Mouse (Mus musculus): ENCODE data around the gene Miox. TPM values are rescaled to one million over a fixed set of nuclear protein-coding genes. Genes with fewer than 3 reads are reported as not detected.

Gene Miox
- polyA plus RNA-seq (2014; fragmentation: Nextera tagmentation; extraction: Ambion mirVana) = not detected in 2 replicates

DNA sequence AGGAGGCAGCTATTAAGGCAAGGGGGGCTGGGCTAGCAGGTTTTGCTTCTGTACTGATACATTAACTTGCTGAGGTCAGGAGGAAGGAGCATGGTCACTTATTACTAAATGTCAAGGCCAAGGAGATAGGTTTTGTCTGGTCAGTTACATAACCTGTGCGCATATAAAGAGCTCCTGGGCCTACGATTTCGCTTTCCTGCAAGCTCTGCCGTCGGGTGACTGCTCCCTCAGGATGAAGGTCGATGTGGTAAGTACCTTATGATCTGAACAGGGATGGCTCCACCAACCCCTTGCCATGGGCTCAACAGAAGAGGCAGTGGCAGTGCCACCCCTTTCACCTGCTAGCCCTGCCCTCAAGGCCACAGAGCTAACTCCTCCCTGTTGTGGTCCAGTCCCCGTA is at the start of gene Miox:
TSS of gene Miox (plus strand) at position 128 of the 400 bp plus-strand sequence.
- Histone ChIP-seq H3K9ac (ENCODE audit: low read length) (no peak within 1 kb of the TSS), H3K27ac (ENCODE audit: low read depth, low read length) (no peak within 1 kb of the TSS), H3K36me3 (ENCODE audit: control insufficient read depth, insufficient read depth, low read length) (no peaks in the 10 kb centered on the region), H3K9me3 (ENCODE audit: control insufficient read depth, low read length) (no peaks in the 10 kb centered on the region), H3K4me1 (replicated peaks; ENCODE audit: control insufficient read depth, insufficient read depth, low read length) (no peaks in the 10 kb centered on the region), H3K27me3 (ENCODE audit: control insufficient read depth, insufficient read depth, low read length) (no peaks in the 10 kb centered on the region), H3K4me3 (ENCODE audit: low read depth, low read length) (no peak within 1 kb of the TSS), H3K4me2 (ENCODE audit: low read depth, low read length, severe bottlenecking) (no peak within 1 kb of the TSS)
- ATAC-seq (replicated peaks; ENCODE audit: low FRiP score) (no peak), DNase-seq (ENCODE audit: low spot score) (no peak)
- WGBS = 87% methylated on average over 7 of the region's 7 CpGs

GRCm38 (mm10) chr15:89285004-89285403 is 49.2 kb upstream of the Miox start:
- DNase-seq (ENCODE audit: low spot score) = no peak
- H3K4me3 ChIP-seq (ENCODE audit: low read depth, low read length) = no peak overlapping the region

GRCm38 (mm10) chr15:89285478-89285877 is 48.7 kb upstream of the Miox start:
- peaks cover 3% of the 10 kb centered on the region; the same call in 1 of the 2 replicates for H3K36me3 ChIP-seq (ENCODE audit: control insufficient read depth, insufficient read depth, low read length)
- WGBS = 97% methylated on average over 5 of the region's 5 CpGs

More at GRCm38 (mm10) chr15:89285004-89285403, 49.2 kb upstream of the Miox start:
- no peaks in the 10 kb centered on the region for H3K4me1 ChIP-seq (replicated peaks; ENCODE audit: control insufficient read depth, insufficient read depth, low read length)
- H3K36me3 ChIP-seq (ENCODE audit: control insufficient read depth, insufficient read depth, low read length) = peaks cover 3% of the 10 kb centered on the region; the same call in 1 of the 2 replicates
- no peak overlapping the region for H3K9ac ChIP-seq (ENCODE audit: low read length)
- H3K9me3 ChIP-seq (ENCODE audit: control insufficient read depth, low read length) = no peaks in the 10 kb centered on the region
- no peak for ATAC-seq (replicated peaks; ENCODE audit: low FRiP score)
- H3K27me3 ChIP-seq (ENCODE audit: control insufficient read depth, insufficient read depth, low read length) = no peaks in the 10 kb centered on the region
- no peak overlapping the region for H3K4me2 ChIP-seq (ENCODE audit: low read depth, low read length, severe bottlenecking)
- no peak overlapping the region for H3K27ac ChIP-seq (ENCODE audit: low read depth, low read length)

DNA sequence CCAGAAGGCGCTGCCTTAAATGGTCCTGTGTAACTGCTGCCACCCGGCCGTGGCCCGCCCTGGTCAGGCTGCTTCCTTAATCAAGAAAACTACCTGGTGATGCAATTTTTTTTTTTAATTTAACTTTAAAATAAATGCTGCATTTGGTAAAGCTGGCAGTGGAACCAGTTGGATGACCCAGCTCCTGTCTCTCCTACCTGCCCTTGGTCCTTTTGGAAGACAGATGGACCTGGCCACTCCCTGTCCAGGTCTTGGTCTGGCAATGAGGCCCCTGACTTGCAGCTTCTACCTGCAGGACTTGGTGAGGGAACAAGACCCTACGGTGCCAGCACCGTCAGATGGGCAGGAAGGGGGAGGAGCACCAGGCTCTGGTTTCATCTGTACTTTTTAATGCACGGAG is 48.1 kb upstream of the Miox start:
- WGBS = 92% methylated on average over 7 of the region's 7 CpGs
- Histone ChIP-seq H3K4me3 (ENCODE audit: low read depth, low read length) (no peak overlapping the region), H3K4me1 (replicated peaks; ENCODE audit: control insufficient read depth, insufficient read depth, low read length) (no peaks in the 10 kb centered on the region), H3K4me2 (ENCODE audit: low read depth, low read length, severe bottlenecking) (no peak overlapping the region), H3K36me3 (ENCODE audit: control insufficient read depth, insufficient read depth, low read length) (peaks cover 3% of the 10 kb centered on the region; the same call in 1 of the 2 replicates), H3K9me3 (ENCODE audit: control insufficient read depth, low read length) (no peaks in the 10 kb centered on the region), H3K27me3 (ENCODE audit: control insufficient read depth, insufficient read depth, low read length) (no peaks in the 10 kb centered on the region), H3K9ac (ENCODE audit: low read length) (no peak overlapping the region), H3K27ac (ENCODE audit: low read depth, low read length) (no peak overlapping the region)
- ATAC-seq (replicated peaks; ENCODE audit: low FRiP score) = no peak
- DNase-seq (ENCODE audit: low spot score) = no peak

More at GRCm38 (mm10) chr15:89285478-89285877, 48.7 kb upstream of the Miox start:
- H3K9me3 ChIP-seq (ENCODE audit: control insufficient read depth, low read length) = no peaks in the 10 kb centered on the region
- H3K9ac ChIP-seq (ENCODE audit: low read length) = no peak overlapping the region
- H3K27ac ChIP-seq (ENCODE audit: low read depth, low read length) = no peak overlapping the region
- ATAC-seq (replicated peaks; ENCODE audit: low FRiP score) (no peak), DNase-seq (ENCODE audit: low spot score) (no peak)
- H3K27me3 ChIP-seq (ENCODE audit: control insufficient read depth, insufficient read depth, low read length) = no peaks in the 10 kb centered on the region
- no peak overlapping the region for H3K4me2 ChIP-seq (ENCODE audit: low read depth, low read length, severe bottlenecking)
- H3K4me3 ChIP-seq (ENCODE audit: low read depth, low read length) = no peak overlapping the region
- no peaks in the 10 kb centered on the region for H3K4me1 ChIP-seq (replicated peaks; ENCODE audit: control insufficient read depth, insufficient read depth, low read length)

- Histone ChIP-seq H3K36me3 (ENCODE audit: control insufficient read depth, insufficient read depth, low read length) (peaks cover 3% of the 10 kb centered on the region; the same call in 1 of the 2 replicates), H3K9me3 (ENCODE audit: control insufficient read depth, low read length) (no peaks in the 10 kb centered on the region), H3K27me3 (ENCODE audit: control insufficient read depth, insufficient read depth, low read length) (no peaks in the 10 kb centered on the region), H3K4me1 (replicated peaks; ENCODE audit: control insufficient read depth, insufficient read depth, low read length) (no peaks in the 10 kb centered on the region), H3K4me3 (ENCODE audit: low read depth, low read length) (no peak overlapping the region), H3K27ac (ENCODE audit: low read depth, low read length) (no peak overlapping the region), H3K9ac (ENCODE audit: low read length) (no peak overlapping the region), H3K4me2 (ENCODE audit: low read depth, low read length, severe bottlenecking) (no peak overlapping the region)
- WGBS = 92% methylated on average over 5 of the region's 5 CpGs
- no peak for ATAC-seq (replicated peaks; ENCODE audit: low FRiP score)
- no peak for DNase-seq (ENCODE audit: low spot score)
Observed at GRCm38 (mm10) chr15:89286582-89286981, 47.6 kb upstream of the Miox start.

DNA sequence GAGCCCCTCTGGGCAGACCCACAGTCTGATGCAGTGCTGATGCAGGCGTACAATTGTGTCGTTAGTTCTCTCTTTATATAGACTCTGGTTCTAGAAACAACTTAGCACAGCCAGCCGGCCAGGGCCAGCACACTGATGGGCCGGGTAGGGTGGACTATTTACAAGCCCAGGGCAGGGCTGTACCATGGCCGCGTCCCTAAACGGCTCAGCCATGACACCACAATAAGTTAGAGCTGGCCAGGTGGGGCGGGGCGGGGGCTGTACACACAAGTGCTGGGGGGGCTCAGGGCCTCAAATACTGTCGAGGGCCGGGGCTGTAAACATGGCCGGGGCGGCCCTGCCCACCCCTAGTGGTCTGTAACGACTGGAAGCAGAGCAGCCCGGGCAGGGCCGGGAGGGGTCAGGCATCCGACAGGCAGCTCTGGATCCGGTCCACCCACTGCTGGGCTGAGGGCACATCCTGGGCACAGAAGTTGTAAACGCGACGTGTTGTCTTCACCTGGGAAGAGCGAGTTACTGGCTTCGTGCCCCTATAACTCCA is 45.9 kb upstream of the Miox start:
- no peaks in the 10 kb centered on the region for H3K9me3 ChIP-seq (ENCODE audit: control insufficient read depth, low read length)
- no peak overlapping the region for H3K27ac ChIP-seq (ENCODE audit: low read depth, low read length)
- DNase-seq (ENCODE audit: low spot score) (no peak), ATAC-seq (replicated peaks; ENCODE audit: low FRiP score) (no peak)
- no peaks in the 10 kb centered on the region for H3K4me1 ChIP-seq (replicated peaks; ENCODE audit: control insufficient read depth, insufficient read depth, low read length)
- no peak overlapping the region for H3K4me2 ChIP-seq (ENCODE audit: low read depth, low read length, severe bottlenecking)
- H3K27me3 ChIP-seq (ENCODE audit: control insufficient read depth, insufficient read depth, low read length) = no peaks in the 10 kb centered on the region
- no peak overlapping the region for H3K4me3 ChIP-seq (ENCODE audit: low read depth, low read length)
- H3K9ac ChIP-seq (ENCODE audit: low read length) = no peak overlapping the region
- 91% methylated on average over 23 of the region's 23 CpGs for WGBS
- peaks cover 9% of the 10 kb centered on the region; the same call in 1 of the 2 replicates for H3K36me3 ChIP-seq (ENCODE audit: control insufficient read depth, insufficient read depth, low read length)

GRCm38 (mm10) chr15:89289455-89289854 is 44.7 kb upstream of the Miox start:
- 95% methylated on average over 11 of the region's 11 CpGs for WGBS

GRCm38 (mm10) chr15:89291521-89291920 is 42.7 kb upstream of the Miox start:
- H3K9ac ChIP-seq (ENCODE audit: low read length) = no peak overlapping the region
- no peaks in the 10 kb centered on the region for H3K9me3 ChIP-seq (ENCODE audit: control insufficient read depth, low read length)
- no peak overlapping the region for H3K4me2 ChIP-seq (ENCODE audit: low read depth, low read length, severe bottlenecking)
- no peaks in the 10 kb centered on the region for H3K27me3 ChIP-seq (ENCODE audit: control insufficient read depth, insufficient read depth, low read length)
- ATAC-seq (replicated peaks; ENCODE audit: low FRiP score) (no peak), DNase-seq (ENCODE audit: low spot score) (no peak)
- peaks cover 13% of the 10 kb centered on the region; the same call in 1 of the 2 replicates for H3K36me3 ChIP-seq (ENCODE audit: control insufficient read depth, insufficient read depth, low read length)
- H3K4me3 ChIP-seq (ENCODE audit: low read depth, low read length) = no peak overlapping the region
- no peak overlapping the region for H3K27ac ChIP-seq (ENCODE audit: low read depth, low read length)
- 94% methylated on average over 3 of the region's 3 CpGs for WGBS
- no peaks in the 10 kb centered on the region for H3K4me1 ChIP-seq (replicated peaks; ENCODE audit: control insufficient read depth, insufficient read depth, low read length)

More at GRCm38 (mm10) chr15:89289455-89289854, 44.7 kb upstream of the Miox start:
- DNase-seq (ENCODE audit: low spot score) = no peak
- no peak overlapping the region for H3K4me2 ChIP-seq (ENCODE audit: low read depth, low read length, severe bottlenecking)
- H3K9ac ChIP-seq (ENCODE audit: low read length) = no peak overlapping the region
- H3K9me3 ChIP-seq (ENCODE audit: control insufficient read depth, low read length) = no peaks in the 10 kb centered on the region
- no peak overlapping the region for H3K4me3 ChIP-seq (ENCODE audit: low read depth, low read length)
- no peak overlapping the region for H3K27ac ChIP-seq (ENCODE audit: low read depth, low read length)
- ATAC-seq (replicated peaks; ENCODE audit: low FRiP score) = no peak
- H3K36me3 ChIP-seq (ENCODE audit: control insufficient read depth, insufficient read depth, low read length) = peaks cover 11% of the 10 kb centered on the region; the same call in 1 of the 2 replicates
- no peaks in the 10 kb centered on the region for H3K27me3 ChIP-seq (ENCODE audit: control insufficient read depth, insufficient read depth, low read length)
- H3K4me1 ChIP-seq (replicated peaks; ENCODE audit: control insufficient read depth, insufficient read depth, low read length) = no peaks in the 10 kb centered on the region

GRCm38 (mm10) chr15:89292795-89293194 is 41.4 kb upstream of the Miox start:
- no peak overlapping the region for H3K4me3 ChIP-seq (ENCODE audit: low read depth, low read length)
- H3K9me3 ChIP-seq (ENCODE audit: control insufficient read depth, low read length) = no peaks in the 10 kb centered on the region
- ATAC-seq (replicated peaks; ENCODE audit: low FRiP score) = no peak
- H3K36me3 ChIP-seq (ENCODE audit: control insufficient read depth, insufficient read depth, low read length) = peaks cover 13% of the 10 kb centered on the region; the same call in 1 of the 2 replicates
- H3K27ac ChIP-seq (ENCODE audit: low read depth, low read length) = no peak overlapping the region
- H3K9ac ChIP-seq (ENCODE audit: low read length) = no peak overlapping the region
- H3K4me2 ChIP-seq (ENCODE audit: low read depth, low read length, severe bottlenecking) = no peak overlapping the region
- DNase-seq (ENCODE audit: low spot score) = no peak
- 96% methylated on average over 2 of the region's 2 CpGs for WGBS
- no peaks in the 10 kb centered on the region for H3K4me1 ChIP-seq (replicated peaks; ENCODE audit: control insufficient read depth, insufficient read depth, low read length)
- no peaks in the 10 kb centered on the region for H3K27me3 ChIP-seq (ENCODE audit: control insufficient read depth, insufficient read depth, low read length)
